7 mouse cellular contexts compared by ENCODE assay signal in the genomic region with DNA sequence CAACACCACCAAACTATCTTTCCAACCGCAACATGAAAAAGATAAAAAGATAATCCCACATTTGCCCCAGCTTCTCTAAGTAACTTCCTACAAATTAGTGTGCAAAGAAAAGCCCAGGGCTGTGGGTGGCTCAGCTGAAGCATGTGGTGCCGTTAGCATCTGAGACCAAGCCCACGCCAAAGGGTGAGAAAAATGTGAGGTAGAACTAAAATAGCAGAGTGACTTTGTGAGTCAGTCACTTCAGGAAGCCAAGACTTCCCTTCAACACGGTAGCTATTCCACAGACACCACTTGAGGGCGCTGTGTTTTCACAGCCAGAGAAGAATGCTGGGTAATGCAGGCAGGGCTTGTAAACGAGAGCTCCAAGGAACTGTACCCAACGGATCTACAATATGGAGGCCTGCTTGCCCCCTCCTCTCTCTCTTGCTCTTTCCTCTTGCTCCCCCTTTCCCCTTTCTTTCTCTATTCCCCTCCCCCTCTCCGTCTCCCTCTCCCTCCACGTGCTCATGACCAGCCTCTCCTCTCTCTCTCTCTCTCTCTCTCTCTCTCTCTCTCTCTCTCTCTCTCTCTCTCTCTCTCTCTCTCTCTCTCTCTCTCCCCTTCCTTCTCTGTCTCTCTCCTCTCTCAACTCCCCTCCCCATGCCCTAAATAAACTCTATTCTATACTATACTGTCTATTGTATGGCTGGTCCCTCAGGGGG. TPM values are rescaled to one million over a fixed set of nuclear protein-coding genes. Genes with fewer than 3 reads are reported as not detected.
DNase-seq lines count a peak whose midpoint lies in the region; ATAC-seq and TF ChIP-seq lines count a peak whose summit lies in the region.

No protein-coding gene starts in this region.

- DNase-seq in testis, postnatal 14 days (ENCODE audit: low spot score): no peak
- DNase-seq in adrenal gland, adult 18-20 months (ENCODE audit: low spot score in 2 of 2): peak; percentile 40 to 56
- DNase-seq in layer of hippocampus, adult 11-12 months (ENCODE audit: low spot score): peak; percentile 77
- DNase-seq in lung, embryonic 14.5 days: peak; percentile 60
- peak; percentile 59 to 68 for DNase-seq in spleen, adult 2 months (ENCODE audit: low read depth in 1 of 2, low spot score in 2 of 2)

- peaks cover 4% of the 10 kb centered on the region for H3K4me1 ChIP-seq in testis, adult 2 months (ENCODE audit: control insufficient read depth, insufficient read depth, low read length)
- H3K4me1 ChIP-seq in lung, embryonic 14.5 days (ENCODE audit: insufficient read depth): no peaks in the 10 kb centered on the region
- H3K4me1 ChIP-seq in spleen, adult 2 months (ENCODE audit: control insufficient read depth, insufficient read depth, insufficient read length): peaks cover 2% of the 10 kb centered on the region; the same call in 1 of the 2 replicates

- H3K27me3 ChIP-seq in testis, adult 2 months (ENCODE audit: control insufficient read depth, insufficient read depth, low read length): no peaks in the 10 kb centered on the region
- H3K27me3 ChIP-seq in lung, embryonic 14.5 days (ENCODE audit: insufficient read depth, low read length): no peaks in the 10 kb centered on the region
- H3K27me3 ChIP-seq in spleen, adult 2 months (ENCODE audit: control insufficient read depth, insufficient read depth, low read length): no peaks in the 10 kb centered on the region

- TF ChIP-seq POLR2A in testis, adult 2 months (IDR thresholded peaks at IDR 0.05; ENCODE audit: control insufficient read depth, low read depth, low read length): no peak
- TF ChIP-seq POLR2A in spleen, adult 2 months (IDR thresholded peaks at IDR 0.05; ENCODE audit: low read depth, low read length): no peak

- H3K4me2 ChIP-seq in lung, embryonic 14.5 days: no peak overlapping the region

- ATAC-seq in frontal cortex, adult (ENCODE audit: low TSS enrichment): peak; percentile 100
- ATAC-seq in lung, embryonic 14.5 days (ENCODE audit: insufficient read depth): no peak

- TF ChIP-seq CTCF in testis, adult 2 months (IDR thresholded peaks at IDR 0.05; ENCODE audit: control insufficient read depth, insufficient read depth, insufficient replicate concordance, low read depth, low read length): peak; percentile 41; the same call in 1 of the 2 replicates
- peak; percentile 44 for TF ChIP-seq CTCF in lung, embryonic 14.5 days (IDR thresholded peaks at IDR 0.05; ENCODE audit: low read depth)
- peak; percentile 54; the same call in 1 of the 2 replicates for TF ChIP-seq CTCF in spleen, adult 2 months (IDR thresholded peaks at IDR 0.05; ENCODE audit: extremely low read depth, insufficient read depth, insufficient read length, insufficient replicate concordance)

- no peak overlapping the region for H3K27ac ChIP-seq in testis, adult 2 months (ENCODE audit: control insufficient read depth, insufficient read depth, low read depth, low read length)
- no peak overlapping the region for H3K27ac ChIP-seq in lung, embryonic 14.5 days (ENCODE audit: low read depth)
- H3K27ac ChIP-seq in spleen, adult 2 months (ENCODE audit: insufficient read depth, low read length): no peak overlapping the region

- no peak overlapping the region for H3K9ac ChIP-seq in lung, embryonic 14.5 days

- no peaks in the 10 kb centered on the region for H3K36me3 ChIP-seq in testis, adult 2 months (ENCODE audit: control insufficient read depth, insufficient read depth, low read length)
- no peaks in the 10 kb centered on the region for H3K36me3 ChIP-seq in lung, embryonic 14.5 days (ENCODE audit: insufficient read depth)
- no peaks in the 10 kb centered on the region for H3K36me3 ChIP-seq in spleen, adult 2 months (ENCODE audit: control insufficient read depth, insufficient read depth, low read length)

- H3K4me3 ChIP-seq in testis, adult 2 months (ENCODE audit: control insufficient read depth, low read depth, low read length): no peak overlapping the region
- no peak overlapping the region for H3K4me3 ChIP-seq in lung, embryonic 14.5 days (ENCODE audit: low read depth, low read length)
- H3K4me3 ChIP-seq in spleen, adult 2 months (ENCODE audit: extremely low read depth, insufficient read depth, insufficient read length): no peak overlapping the region

- H3K9me3 ChIP-seq in lung, embryonic 14.5 days (ENCODE audit: low read depth, low read length): no peaks in the 10 kb centered on the region

- WGBS in lung, embryonic 14.5 days: 30% methylated on average over 9 of the region's 9 CpGs
- 16% methylated on average over 9 of the region's 9 CpGs for WGBS in spleen, adult 2 months

RNA-seq across cellular contexts. Expression of a gene that starts 8.2 kb away (rescaled TPM):
- polyA plus RNA-seq in testis, adult 2 months (2012; rRNA removed): not detected in 2 replicates
- total RNA-seq in adrenal gland, adult 18-20 months (2021): not detected
- not detected in 2 replicates for polyA plus RNA-seq in lung, embryonic 14.5 days (2014; fragmentation: Nextera tagmentation; extraction: Ambion mirVana)
- 3.2 and 9.3 TPM in 2 replicates for polyA plus RNA-seq in spleen, adult 2 months (2012; rRNA removed)

RNA-seq across cellular contexts. Expression of a gene that starts 22.6 kb away (rescaled TPM):
- polyA plus RNA-seq in testis, adult 2 months (2012; rRNA removed): 264 and 291 TPM in 2 replicates
- 10 to 100 TPM; 24.0 to 39.7 TPM for total RNA-seq in adrenal gland, adult 18-20 months (2021)
- polyA plus RNA-seq in lung, embryonic 14.5 days (2014; fragmentation: Nextera tagmentation; extraction: Ambion mirVana): 71.1 and 76.3 TPM in 2 replicates
- 11.6 and 19.2 TPM in 2 replicates for polyA plus RNA-seq in spleen, adult 2 months (2012; rRNA removed)

RNA-seq across cellular contexts. Expression of a gene that starts 25.0 kb away (rescaled TPM):
- 7.7 and 8.6 TPM in 2 replicates for polyA plus RNA-seq in testis, adult 2 months (2012; rRNA removed)
- total RNA-seq in adrenal gland, adult 18-20 months (2021): 1 to 10 TPM in 1 of 2 experiments, under 1 TPM in 1; 0.86 to 1.8 TPM
- 8.3 and 9.3 TPM in 2 replicates for polyA plus RNA-seq in lung, embryonic 14.5 days (2014; fragmentation: Nextera tagmentation; extraction: Ambion mirVana)
- polyA plus RNA-seq in spleen, adult 2 months (2012; rRNA removed): 11.5 and 15.3 TPM in 2 replicates

RNA-seq across cellular contexts. Expression of a gene that starts 39.5 kb away (rescaled TPM):
- polyA plus RNA-seq in testis, adult 2 months (2012; rRNA removed): not detected in 2 replicates
- not detected for total RNA-seq in adrenal gland, adult 18-20 months (2021)
- 0.32 TPM in 1 of 2 replicates, not detected in the other for polyA plus RNA-seq in lung, embryonic 14.5 days (2014; fragmentation: Nextera tagmentation; extraction: Ambion mirVana)
- polyA plus RNA-seq in spleen, adult 2 months (2012; rRNA removed): 0.47 and 0.68 TPM in 2 replicates

RNA-seq across cellular contexts. Expression of a gene that starts 41.1 kb away (rescaled TPM):
- polyA plus RNA-seq in testis, adult 2 months (2012; rRNA removed): 601 and 663 TPM in 2 replicates
- total RNA-seq in adrenal gland, adult 18-20 months (2021): 100 to 1,000 TPM; 487 to 498 TPM
- polyA plus RNA-seq in lung, embryonic 14.5 days (2014; fragmentation: Nextera tagmentation; extraction: Ambion mirVana): 470 and 474 TPM in 2 replicates
- polyA plus RNA-seq in spleen, adult 2 months (2012; rRNA removed): 158 and 201 TPM in 2 replicates
